Mouse (Mus musculus): Measurements from ENCODE around the gene Vmn1r179.
"Not testable (repeated sequence)": the region's sequence is repeated elsewhere in the genome, so short reads cannot be mapped to it uniquely, and the experiment has no call there.

Vmn1r179 gene

DNA sequence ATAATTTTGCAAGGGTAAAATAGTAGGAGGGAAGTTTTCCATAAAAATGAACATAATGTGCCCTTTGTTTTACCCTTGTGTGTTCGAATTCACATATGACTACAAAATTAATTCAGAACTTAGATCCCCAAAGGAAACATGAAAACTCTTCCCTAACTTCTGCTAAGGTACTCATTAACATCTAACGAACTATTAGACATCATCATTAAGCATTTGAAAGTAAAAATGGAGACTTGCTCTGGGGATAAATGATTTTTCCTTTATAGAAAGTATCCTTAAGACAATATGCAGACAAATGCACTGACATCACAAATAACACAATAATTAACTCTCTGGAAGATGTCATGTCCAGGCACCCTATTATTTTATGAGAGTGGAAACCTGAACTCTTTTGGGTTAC, at the start of gene Vmn1r179:
TSS of gene Vmn1r179 (plus strand) at position 301 of the 400 bp plus-strand sequence.
- DNase-seq (ENCODE audit: low read depth, low spot score): no peak

DNA sequence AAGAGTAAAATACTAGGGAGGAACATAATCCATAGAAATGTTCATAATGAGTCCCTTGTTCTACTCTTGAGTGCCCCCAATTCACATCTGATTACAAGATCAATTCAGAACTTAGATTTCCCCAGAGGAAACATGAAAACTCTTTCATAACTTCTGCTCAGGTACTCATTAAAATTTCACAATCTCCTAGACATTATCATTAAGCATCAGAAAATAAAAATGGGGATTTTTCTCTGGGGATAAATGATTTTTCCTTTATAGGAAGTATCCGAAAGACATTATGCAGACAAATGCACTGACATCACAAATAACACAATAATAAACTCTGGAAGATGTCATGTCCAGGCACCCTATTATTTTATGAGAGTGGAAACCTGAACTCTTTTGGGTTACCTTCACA, 35.1 kb upstream of the Vmn1r179 start, which contains the start of gene Vmn1r178:
TSS of gene Vmn1r178 (plus strand) at position 301 of the 400 bp plus-strand sequence.
- DNase-seq (ENCODE audit: low read depth, low spot score): no peak

DNA sequence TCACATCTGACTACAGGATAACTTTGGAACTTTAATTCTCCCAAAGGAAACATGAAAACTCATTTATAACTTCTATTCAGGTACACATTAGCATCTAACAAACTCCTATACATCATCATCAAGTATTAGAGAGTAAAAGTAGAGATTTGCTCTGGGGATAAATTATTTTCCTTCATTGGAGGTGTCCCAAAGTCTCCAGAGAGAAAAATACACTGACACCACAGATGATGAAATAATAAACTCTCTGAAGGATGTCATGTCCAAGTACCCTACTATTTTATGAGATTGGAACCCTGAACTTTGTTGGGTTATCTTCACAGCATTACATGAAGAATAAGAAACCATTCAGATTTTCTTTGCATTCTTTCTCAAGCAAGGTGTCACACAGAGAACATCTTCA, 23.6 kb downstream of the Vmn1r179 start, which contains the start of gene Vmn1r180:
TSS of gene Vmn1r180 (plus strand) at position 301 of the 400 bp plus-strand sequence.
- DNase-seq (ENCODE audit: low read depth, low spot score): no peak

DNA sequence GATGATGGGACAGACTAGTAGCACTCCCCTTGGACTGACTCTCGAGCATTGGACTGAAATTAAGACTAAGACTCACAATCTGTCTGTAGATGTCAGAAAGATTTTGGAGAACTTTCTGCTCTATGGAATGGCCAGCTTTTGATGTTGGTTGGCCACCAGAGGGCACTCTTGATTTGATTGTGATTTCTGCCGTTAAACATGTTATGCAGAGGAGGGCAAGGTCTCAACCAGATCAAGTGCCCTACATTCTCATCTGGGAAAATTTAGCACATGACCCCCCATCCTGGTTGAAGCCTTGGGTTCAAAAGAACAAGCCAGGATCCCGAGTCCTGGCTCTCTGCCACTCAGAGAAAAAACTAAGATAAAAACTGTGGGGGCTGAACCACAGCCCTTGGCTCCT, 41.3 kb downstream of the Vmn1r179 start:
- peak; percentile 7 for DNase-seq (ENCODE audit: low read depth, low spot score)

DNA sequence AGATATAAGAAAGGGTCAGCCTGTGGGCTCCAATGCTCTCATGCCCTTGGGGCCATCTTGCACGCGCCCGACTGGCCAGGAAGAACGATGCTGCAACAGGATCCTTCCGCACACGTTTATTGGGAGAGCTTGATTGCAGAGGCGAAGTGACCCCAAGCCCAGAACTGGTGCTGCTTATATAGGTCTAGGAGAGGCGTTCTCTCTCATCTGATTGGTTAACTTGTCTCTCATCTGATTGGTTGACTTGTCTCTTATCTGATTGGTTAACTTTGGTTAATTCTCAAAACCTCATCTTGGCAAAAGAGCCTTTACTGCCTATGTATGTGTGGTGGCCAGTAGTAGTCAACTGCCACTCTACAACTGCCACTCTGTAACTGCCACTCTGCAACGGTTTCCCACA, 47.5 kb downstream of the Vmn1r179 start, which contains the start of gene Vmn1r181:
TSS of gene Vmn1r181 (plus strand) at position 301 of the 400 bp plus-strand sequence.
- DNase-seq (ENCODE audit: low read depth, low spot score): not testable (repeated sequence)

All from CD4-positive helper T cell, adult 2 months (primary cell).